ENCODE assay signal across 8 mouse cellular contexts in the genomic region with DNA sequence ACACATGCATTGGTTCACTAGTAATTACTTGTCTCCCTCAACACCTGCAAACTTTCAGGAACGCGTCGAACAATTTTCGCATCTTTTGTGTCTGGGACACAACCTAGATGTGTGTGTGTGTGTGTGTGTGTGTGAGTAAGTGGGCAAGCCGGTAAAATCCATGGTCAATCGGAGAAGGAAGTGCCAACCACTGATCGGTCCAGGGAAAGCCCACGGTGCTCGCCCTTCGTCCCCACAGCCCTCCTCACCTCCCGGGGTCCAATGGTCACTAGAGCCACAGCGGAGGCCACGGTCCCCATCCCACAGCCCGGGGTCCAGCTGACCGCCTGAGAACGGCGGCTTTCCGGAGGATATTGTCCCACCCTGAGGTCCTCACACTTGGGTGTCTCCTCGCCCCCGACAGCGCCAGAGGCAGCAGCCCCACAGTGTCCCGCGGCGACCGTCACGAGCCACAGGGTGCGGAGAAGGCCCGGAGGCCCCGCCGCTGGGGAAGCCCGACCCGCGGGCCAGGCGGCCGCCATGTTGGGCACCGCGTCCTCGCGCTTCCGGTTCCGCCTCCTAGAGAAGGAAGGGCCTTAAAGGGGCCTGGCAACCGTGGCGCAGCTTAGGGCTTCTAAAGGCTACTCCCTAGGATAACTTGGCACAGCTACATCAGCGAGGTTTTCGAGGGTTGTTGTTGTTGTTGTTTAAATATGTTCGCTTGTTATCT. TPM values are rescaled to one million over a fixed set of nuclear protein-coding genes. Genes with fewer than 3 reads are reported as not detected.
DNase-seq lines count a peak whose midpoint lies in the region; ATAC-seq and TF ChIP-seq lines count a peak whose summit lies in the region.

A gene (minus strand): TSS at position 591 of the 709 bp plus-strand sequence.

- H3K4me3 ChIP-seq in brown adipose tissue, adult 24 weeks (ENCODE audit: insufficient read depth, low read depth, low read length) = peak within 1 kb of the TSS; percentile 96
- H3K4me3 ChIP-seq in heart, embryonic 12.5 days = peak within 1 kb of the TSS; percentile 91
- peak within 1 kb of the TSS; percentile 92 for H3K4me3 ChIP-seq in kidney, postnatal 0 days (replicated peaks; ENCODE audit: low read depth, low read length)
- peak within 1 kb of the TSS; percentile 79 for H3K4me3 ChIP-seq in liver, embryonic 11.5 days (ENCODE audit: low read depth, low read length)
- H3K4me3 ChIP-seq in myocyte = peak within 1 kb of the TSS; percentile 71

- H3K9me3 ChIP-seq in heart, embryonic 12.5 days (replicated peaks) = no peaks in the 10 kb centered on the region
- no peaks in the 10 kb centered on the region for H3K9me3 ChIP-seq in kidney, postnatal 0 days (replicated peaks; ENCODE audit: low read length)
- no peaks in the 10 kb centered on the region for H3K9me3 ChIP-seq in liver, embryonic 11.5 days (ENCODE audit: control insufficient read depth, low read length)

- H3K27ac ChIP-seq in brown adipose tissue, adult 24 weeks (replicated peaks; ENCODE audit: low read depth, low read length) = peak within 1 kb of the TSS; percentile 48
- peak within 1 kb of the TSS; percentile 81 for H3K27ac ChIP-seq in heart, embryonic 12.5 days (ENCODE audit: poor library complexity, severe bottlenecking)
- H3K27ac ChIP-seq in kidney, postnatal 0 days = peak within 1 kb of the TSS; percentile 82
- H3K27ac ChIP-seq in liver, embryonic 11.5 days (ENCODE audit: low read depth, low read length) = peak within 1 kb of the TSS; percentile 16; the same call in 1 of the 2 replicates

- H3K27me3 ChIP-seq in heart, embryonic 12.5 days (replicated peaks) = no peaks in the 10 kb centered on the region
- H3K27me3 ChIP-seq in kidney, postnatal 0 days (ENCODE audit: insufficient read depth, low read length) = no peaks in the 10 kb centered on the region
- H3K27me3 ChIP-seq in liver, embryonic 11.5 days (replicated peaks; ENCODE audit: control insufficient read depth, insufficient read depth, low read length) = no peaks in the 10 kb centered on the region
- no peaks in the 10 kb centered on the region for H3K27me3 ChIP-seq in myocyte (ENCODE audit: control insufficient read depth, insufficient read depth, insufficient read length)

- H3K4me1 ChIP-seq in brown adipose tissue, adult 24 weeks (ENCODE audit: control insufficient read depth, insufficient read depth, insufficient read length, low read length) = peaks cover 2% of the 10 kb centered on the region
- H3K4me1 ChIP-seq in heart, embryonic 12.5 days (replicated peaks) = peaks cover 7% of the 10 kb centered on the region
- 0 out of 2 replicates have a peak, but pooled peaks cover 3% of the 10 kb centered on the region for H3K4me1 ChIP-seq in kidney, postnatal 0 days (replicated peaks; ENCODE audit: insufficient read depth, low read length)
- no peaks in the 10 kb centered on the region for H3K4me1 ChIP-seq in liver, embryonic 11.5 days (replicated peaks; ENCODE audit: control insufficient read depth, insufficient read depth, low read length)

- ATAC-seq in CD4-positive, CD25-positive, alpha-beta regulatory T cell, adult 4 months = peak; percentile 98
- ATAC-seq in erythroid progenitor cell, adult 5-6 weeks (replicated peaks; ENCODE audit: low FRiP score, poor library complexity, severe bottlenecking) = peak; percentile 99
- peak; percentile 90 for ATAC-seq in heart, embryonic 12.5 days (ENCODE audit: insufficient number of reproducible peaks, low FRiP score)
- ATAC-seq in kidney, postnatal 0 days (replicated peaks; ENCODE audit: low FRiP score, low read depth) = peak; percentile 93
- peak; percentile 93 for ATAC-seq in liver, embryonic 11.5 days (replicated peaks; ENCODE audit: low FRiP score)

- peaks cover 29% of the 10 kb centered on the region for H3K79me2 ChIP-seq in myocyte (ENCODE audit: control insufficient read depth, insufficient read depth)

- H3K9ac ChIP-seq in heart, embryonic 12.5 days = peak within 1 kb of the TSS; percentile 97
- H3K9ac ChIP-seq in kidney, postnatal 0 days (ENCODE audit: low read depth, low read length) = peak within 1 kb of the TSS; percentile 98
- H3K9ac ChIP-seq in liver, embryonic 11.5 days (ENCODE audit: low read depth, low read length) = peak within 1 kb of the TSS; percentile 83

- under 1% methylated on average over 46 of the region's 46 CpGs for WGBS in heart, embryonic 12.5 days
- WGBS in kidney, postnatal 0 days = under 1% methylated on average over 46 of the region's 46 CpGs
- under 1% methylated on average over 46 of the region's 46 CpGs for WGBS in liver, embryonic 11.5 days

- peak; percentile 85 for TF ChIP-seq POLR2A in myocyte (IDR thresholded peaks at IDR 0.05; ENCODE audit: insufficient read length, low read depth)

- H3K36me3 ChIP-seq in heart, embryonic 12.5 days = peaks cover 13% of the 10 kb centered on the region
- H3K36me3 ChIP-seq in kidney, postnatal 0 days (ENCODE audit: insufficient read depth, low read length) = no peaks in the 10 kb centered on the region
- H3K36me3 ChIP-seq in liver, embryonic 11.5 days (ENCODE audit: control insufficient read depth, insufficient read depth, low read length) = 0 out of 2 replicates have a peak, but pooled peaks cover 2% of the 10 kb centered on the region
- H3K36me3 ChIP-seq in myocyte (ENCODE audit: control insufficient read depth, insufficient read depth) = no peaks in the 10 kb centered on the region

- no peak for TF ChIP-seq CTCF in kidney, postnatal 0 days (IDR thresholded peaks at IDR 0.05; ENCODE audit: low read depth)

- peak within 1 kb of the TSS; percentile 58 for H3ac ChIP-seq in myocyte (ENCODE audit: control insufficient read depth, insufficient read length)

- DNase-seq in kidney, postnatal 0 days (ENCODE audit: low spot score) = peak; percentile 94
- peak; percentile 82 for DNase-seq in liver, embryonic 11.5 days (ENCODE audit: low spot score)
- peak; percentile 78 to 90 for DNase-seq in spleen, postnatal 4 days (ENCODE audit: low spot score in 2 of 2)

- peak within 1 kb of the TSS; percentile 68 for H3K4me2 ChIP-seq in heart, embryonic 12.5 days
- peak within 1 kb of the TSS; percentile 64 for H3K4me2 ChIP-seq in kidney, postnatal 0 days (ENCODE audit: low read length)
- peak within 1 kb of the TSS; percentile 64 for H3K4me2 ChIP-seq in liver, embryonic 11.5 days
- H3K4me2 ChIP-seq in myocyte (ENCODE audit: low read depth) = peak within 1 kb of the TSS; percentile 81

TF ChIP-seq in myocyte, 11 proteins besides CTCF, POLR2A, EP300 and RAD21:
- no peak for TF ChIP-seq MYOG (IDR thresholded peaks at IDR 0.05; ENCODE audit: control insufficient read depth in 1 of 3, insufficient read depth in 1 of 3, insufficient read length in 2 of 3, low read depth in 2 of 3)
- peak; percentile 73 for TF ChIP-seq SRF (IDR thresholded peaks at IDR 0.05; ENCODE audit: control insufficient read depth, insufficient read length, low read depth)
- peak; percentile 29 for TF ChIP-seq POLR2AphosphoS2 (IDR thresholded peaks at IDR 0.05; ENCODE audit: insufficient read length, low read depth)
- TF ChIP-seq MAX (IDR thresholded peaks at IDR 0.05; ENCODE audit: low read depth) = no peak

RNA-seq across cellular contexts. Expression of the gene that starts here (rescaled TPM):
- polyA plus RNA-seq in CD4-positive, CD25-positive, alpha-beta regulatory T cell, adult 4 months (2017; shearing (Covaris generic)) = 10 to 100 TPM; 30.2 to 42.1 TPM
- polyA plus RNA-seq in brown adipose tissue, adult 24 weeks (2012; ENCODE audit: insufficient read depth, insufficient read length, missing spikeins) = 86.5 and 134 TPM in 2 replicates
- total RNA-seq in erythroid progenitor cell, adult 5-6 weeks (2015; ENCODE audit: low replicate concordance) = 13.8 and 23.1 TPM in 2 replicates
- 3.2 and 12.6 TPM in 2 replicates for total RNA-seq in erythroid progenitor cell, adult 5-6 weeks (2017; ENCODE audit: low replicate concordance)
- polyA plus RNA-seq in heart, embryonic 12.5 days (2016; fragmentation: Nextera tagmentation; extraction: Ambion mirVana) = 98.5 and 107 TPM in 2 replicates
- polyA plus RNA-seq in kidney, postnatal 0 days (2015; fragmentation: Nextera tagmentation; extraction: Ambion mirVana) = 172 and 178 TPM in 2 replicates
- 52.8 and 54.5 TPM in 2 replicates for polyA plus RNA-seq in liver, embryonic 11.5 days (2014; fragmentation: Nextera tagmentation; extraction: Ambion mirVana)
- polyA plus RNA-seq in myocyte (2012; fragmentation: generic; extraction: Trizol) = 41.0 TPM

Comparison
In these comparisons a context has a peak if more than half of its experiments do, and no peak if none do; other contexts are left out.
1. Peak in every context shown above with its lines: DNase-seq, ATAC-seq, H3K4me3 ChIP-seq and H3K27ac ChIP-seq.
2. H3K27ac ChIP-seq: peak in every context shown above with its lines; median percentile 82 in kidney, postnatal 0 days; 81 in heart, embryonic 12.5 days; 48 in brown adipose tissue, adult 24 weeks; 16 in liver, embryonic 11.5 days.